Mouse (Mus musculus) kidney, adult 9 months (tissue): ENCODE results near the gene Fzd9.

Source experiments
- DNase-seq: peaks from one replicate; pipeline ENCODE4 v3.0.0; 2022

Gene Fzd9

DNA sequence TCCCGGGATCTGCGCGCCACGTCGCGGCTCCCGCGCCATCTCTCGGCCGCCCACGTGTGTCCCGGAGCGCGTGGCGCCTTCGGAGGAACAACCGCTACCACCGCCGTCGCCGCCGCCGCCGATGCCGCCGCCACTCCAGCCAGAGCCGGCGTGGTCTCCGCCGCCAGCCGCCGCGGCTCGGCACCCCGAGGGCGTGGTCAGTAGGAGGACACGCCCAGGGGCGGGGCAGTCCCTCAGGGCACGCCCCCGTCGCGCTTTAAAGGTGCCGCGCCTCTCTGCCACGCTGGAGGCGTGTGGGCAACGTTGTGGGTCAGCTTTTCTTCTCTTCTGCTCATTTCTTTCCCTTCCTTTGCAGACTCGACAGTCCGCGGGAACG, at the start of gene Fzd9:
Fzd9 (minus strand) TSS at position 152 of the 376 bp plus-strand sequence.
- DNase-seq, result peak; percentile 80

DNA sequence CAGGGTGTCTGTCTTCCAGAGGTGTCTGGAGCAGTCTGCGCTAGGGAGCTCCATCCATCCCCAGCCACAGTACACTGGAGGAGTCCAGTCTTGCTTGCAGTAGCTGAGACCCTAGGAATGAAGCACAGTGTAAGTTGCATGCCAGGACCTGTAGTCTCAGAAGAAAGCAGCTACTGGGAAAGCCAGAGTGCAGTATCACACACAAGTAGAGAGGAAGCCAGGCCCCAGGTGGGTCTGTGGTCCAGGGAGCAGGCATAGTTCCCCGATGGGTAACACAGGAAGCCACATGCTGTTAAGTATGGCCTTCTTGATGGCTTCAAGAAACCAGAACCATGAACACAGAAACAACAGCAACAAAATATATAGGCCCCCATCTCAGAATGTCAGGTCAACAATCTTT, 41.0 kb upstream of the Fzd9 start:
- DNase-seq, result no peak

DNA sequence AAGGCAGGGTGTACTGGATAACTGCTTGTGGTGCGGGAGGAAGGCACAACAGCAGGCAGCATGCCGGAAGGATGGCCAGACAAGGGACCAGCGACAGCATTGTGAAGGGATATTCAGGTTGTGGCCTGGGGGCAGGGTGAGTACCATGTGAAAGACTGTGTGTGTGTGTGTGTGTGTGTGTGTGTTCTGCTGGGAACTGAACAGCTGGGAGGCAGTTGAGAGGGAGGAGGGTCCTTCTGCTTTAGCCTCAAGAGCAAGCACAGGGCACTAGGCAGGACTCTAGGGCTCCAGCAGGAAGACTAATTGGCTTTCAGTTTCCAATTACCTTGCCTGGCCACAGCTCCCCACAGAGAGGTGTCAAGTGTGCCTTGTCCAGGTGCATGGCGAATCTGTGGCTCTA, 40.2 kb upstream of the Fzd9 start:
- no peak for DNase-seq

DNA sequence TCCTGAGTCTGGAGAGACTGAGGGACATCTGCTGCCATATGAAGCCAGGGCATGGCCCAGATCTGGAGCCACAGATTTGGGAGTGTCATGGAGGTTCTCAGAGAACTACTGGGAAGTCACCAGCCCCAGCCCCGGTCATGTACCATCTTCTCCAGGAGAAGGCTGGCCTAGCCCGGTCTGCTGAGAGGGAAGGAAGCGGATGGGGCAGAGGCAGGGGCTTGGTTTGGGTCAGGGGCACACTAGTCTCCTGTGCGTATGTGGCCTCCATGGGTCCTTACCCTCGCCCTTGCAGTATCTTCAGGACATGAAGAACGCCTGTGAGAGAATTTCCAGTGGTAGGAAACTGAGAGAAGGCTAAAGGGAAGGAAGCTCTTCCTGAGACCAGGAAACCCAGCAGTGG, 39.7 kb upstream of the Fzd9 start:
- DNase-seq, result no peak

DNA sequence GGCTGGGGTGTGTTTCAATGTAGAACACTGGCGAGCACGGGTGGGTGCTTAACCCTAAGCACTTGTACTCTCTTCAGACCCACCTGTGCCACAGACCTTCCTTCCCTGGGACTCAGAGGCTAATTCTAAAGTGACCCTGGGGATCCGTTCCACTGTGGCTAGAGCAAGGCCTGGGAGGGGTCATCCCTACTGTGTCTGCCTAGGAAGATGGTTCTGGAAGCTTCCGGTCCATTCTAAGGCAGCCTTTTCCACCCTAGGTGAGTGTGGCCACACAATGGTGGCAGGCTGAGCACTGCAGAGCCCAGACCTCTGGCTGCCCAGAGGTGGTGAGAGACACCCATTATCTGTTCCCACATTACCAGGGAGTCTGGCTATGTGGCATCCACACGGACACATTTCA, 35.9 kb upstream of the Fzd9 start:
- DNase-seq, result no peak

DNA sequence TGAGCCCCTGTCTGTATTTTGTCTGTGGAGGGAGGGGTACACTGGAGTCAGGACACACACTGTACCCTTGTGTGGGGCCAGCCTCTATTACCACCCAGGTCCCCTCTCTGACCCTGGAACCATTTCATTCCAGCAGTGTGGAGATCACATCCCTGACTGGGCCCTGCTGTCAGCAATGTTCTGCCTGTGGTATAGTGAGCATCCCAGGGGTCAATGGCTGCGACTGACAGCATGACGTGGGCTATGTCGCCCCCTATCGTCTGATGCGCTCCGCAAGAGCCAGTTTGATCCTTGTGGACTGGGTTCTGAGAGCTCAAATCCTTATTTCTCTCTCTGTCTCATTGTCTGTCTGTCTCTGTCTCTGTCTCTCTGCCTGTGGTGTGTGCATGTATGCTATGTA, 35.2 kb upstream of the Fzd9 start:
- DNase-seq, result peak; percentile 77

DNA sequence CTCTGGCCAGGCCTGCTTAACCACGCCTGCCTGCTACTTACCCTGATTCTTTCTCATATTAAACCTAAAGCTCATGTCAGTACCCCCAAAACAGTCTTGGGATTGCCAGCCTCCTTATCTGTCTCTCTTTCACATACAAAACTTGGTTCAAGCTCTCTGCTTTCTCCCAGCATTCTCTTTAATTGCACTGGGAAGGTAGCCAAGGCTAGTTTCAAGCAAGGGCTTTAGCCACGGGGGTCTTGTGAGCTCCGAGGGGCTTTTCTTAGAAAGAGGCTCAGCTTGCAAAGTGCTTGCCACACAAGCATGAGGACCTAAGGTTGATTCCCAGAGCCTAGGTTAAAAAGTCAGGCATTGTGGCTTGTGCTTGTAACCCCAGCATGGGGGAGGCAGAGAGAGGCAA, 34.2 kb upstream of the Fzd9 start:
- no peak for DNase-seq

DNA sequence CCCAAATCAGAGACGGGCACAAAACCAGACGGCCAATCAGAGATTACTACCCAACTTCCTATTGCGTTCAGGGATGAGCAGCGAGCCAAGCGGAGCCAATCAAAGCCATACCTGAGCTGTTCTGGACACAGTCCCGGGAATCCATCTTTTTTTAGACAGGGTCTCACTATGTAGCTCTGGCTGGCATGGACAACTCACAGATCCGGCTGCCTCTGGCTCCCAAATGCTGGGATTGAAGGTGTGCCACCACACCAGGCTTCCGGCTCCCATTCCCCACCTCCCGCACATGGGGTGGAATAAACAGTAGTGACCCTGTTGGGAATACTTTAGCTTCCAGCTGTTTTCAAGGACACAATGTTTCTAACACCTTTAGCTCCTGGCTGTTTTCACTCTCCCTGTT, 29.2 kb upstream of the Fzd9 start:
- no peak for DNase-seq

DNA sequence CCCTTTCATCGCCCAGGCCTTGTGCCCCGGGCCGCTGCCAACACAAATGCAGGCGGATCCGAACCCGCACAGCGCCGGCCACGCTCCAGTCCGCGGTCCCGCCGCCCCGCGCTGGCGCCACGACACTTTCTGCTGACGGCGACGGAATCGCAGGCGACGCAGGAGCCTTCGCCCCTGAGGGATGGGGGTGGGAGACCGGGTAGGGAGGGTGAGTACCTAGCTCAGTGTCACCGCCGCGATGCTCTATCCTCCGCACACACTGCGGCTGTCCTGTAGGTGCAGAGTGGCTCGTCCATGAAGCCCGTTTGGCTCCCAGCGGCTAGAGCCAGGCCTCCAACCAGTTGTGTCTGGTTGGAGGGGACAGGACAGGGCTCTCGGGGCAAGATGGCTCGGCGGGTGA, 25.6 kb upstream of the Fzd9 start:
- DNase-seq, result no peak

DNA sequence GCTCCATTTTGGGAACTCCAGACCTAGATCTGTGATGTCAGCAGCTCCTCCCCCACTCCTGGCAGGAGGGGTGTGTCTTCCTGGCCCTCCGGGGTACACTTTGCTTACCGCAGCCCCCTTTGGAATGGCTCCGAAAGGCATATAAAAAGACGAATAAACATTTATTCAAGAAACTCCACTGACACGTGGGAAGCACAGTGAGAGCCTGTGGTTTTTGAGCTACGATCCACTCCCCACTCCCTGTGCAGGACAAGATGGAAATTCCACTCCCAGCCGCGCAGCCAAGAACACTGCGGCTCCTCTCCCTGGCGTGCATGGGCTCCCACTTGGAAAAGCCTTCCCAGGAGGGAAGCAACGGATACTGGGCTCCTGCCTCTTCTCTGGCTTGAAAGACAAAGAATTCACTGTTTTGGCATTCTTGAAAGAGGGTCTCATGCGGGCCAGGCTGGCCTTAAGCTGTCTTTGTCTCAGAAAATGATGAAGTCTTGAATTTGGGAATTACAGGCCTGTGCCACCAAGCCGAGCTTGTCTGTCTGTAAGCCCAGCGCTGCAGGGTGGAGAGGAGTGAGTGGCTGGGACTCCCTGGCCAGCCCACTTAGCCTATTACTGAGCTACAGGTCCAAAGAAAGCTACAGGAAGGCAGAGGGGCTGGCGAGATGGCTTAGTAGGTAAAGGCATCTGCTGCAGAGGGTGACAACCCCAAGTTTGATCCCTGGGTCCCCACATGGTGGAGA, 23.8 kb upstream of the Fzd9 start:
- DNase-seq, result no peak

DNA sequence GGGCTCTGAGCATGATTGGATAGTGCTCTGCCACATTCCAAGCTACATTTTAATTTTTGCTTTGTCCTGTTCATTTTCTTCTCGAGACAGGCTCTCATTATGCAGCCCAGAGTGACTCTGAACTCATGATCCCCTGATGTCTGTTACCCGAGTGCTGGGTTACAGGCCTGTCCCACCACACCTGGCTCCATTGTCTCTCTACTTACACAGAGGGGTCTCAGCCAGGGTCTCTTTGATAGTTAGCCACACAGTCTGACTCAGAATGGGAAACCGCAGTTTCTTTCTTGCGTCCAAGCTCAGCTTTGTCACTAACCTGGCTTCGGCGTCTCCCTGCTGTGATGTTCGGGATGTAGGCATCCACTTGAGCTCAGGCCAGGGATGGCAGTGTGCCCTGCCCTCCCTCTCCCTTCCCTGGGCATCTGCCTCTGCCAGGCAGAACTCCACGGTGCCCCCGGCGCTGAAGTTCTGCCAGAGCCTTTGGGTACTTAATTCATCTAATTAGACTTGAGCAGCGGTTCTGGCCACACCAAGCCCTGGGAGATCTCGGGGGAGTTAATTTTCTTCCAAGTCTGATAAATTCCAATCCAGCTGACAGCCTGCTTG, 20.6 kb upstream of the Fzd9 start:
- DNase-seq, result no peak

DNA sequence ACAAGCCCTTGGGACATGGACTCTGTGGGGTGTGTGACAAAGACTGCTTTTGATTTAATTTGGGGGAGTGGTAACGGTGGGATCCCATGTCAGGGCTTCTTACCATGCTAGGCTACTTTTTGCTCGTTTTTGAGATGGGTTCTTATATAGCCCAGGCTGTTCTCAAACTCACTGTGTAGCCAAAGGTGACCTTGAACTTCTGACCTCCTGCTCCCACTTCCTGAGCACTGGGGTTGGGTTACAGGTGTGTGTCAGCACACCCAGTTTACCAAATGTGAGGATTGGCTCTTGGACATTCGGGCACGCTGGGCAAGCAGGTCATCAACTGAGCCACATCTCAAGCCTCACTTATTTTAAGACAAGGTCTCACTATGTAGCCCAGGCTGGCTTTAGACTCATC, 19.3 kb upstream of the Fzd9 start:
- no peak for DNase-seq

DNA sequence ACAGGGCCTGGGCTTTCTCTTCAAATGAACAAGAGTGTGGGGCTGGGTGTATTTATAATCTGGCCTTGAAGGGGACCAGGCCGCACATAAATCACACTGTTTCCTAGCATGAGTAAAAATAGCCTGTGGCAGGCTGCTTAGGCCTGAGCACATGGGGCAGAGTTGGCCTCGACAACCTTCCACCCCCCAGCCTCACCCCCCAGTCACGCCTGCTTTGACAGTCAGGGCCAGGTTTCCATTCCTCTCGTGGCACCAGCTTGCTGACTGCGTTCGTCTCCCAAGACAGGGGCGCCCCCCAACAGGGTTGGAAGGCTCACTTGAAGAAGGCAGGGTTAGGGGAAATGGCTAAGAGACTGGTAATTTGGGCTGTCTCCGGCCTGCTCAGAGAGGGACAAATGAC, 18.4 kb upstream of the Fzd9 start:
- no peak for DNase-seq

DNA sequence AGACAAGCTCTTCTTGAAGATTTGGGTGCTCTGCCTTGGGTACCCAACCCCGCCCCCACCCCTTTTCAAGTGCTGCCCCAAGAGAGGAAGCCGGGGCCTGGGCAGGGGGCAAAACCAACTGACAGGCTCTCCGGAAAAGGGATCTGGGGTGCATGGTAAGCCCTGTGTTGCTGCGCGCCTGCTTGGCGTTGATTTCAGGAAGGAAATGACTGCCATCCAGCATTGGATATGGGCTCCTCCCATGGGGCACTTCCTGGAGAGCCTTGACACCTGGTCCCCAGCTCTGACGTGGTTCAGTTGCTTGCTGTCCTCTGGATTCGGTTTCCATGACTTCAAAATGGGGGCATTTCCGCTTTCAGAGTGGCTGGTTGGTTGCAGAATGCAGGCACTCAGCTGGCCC, 13.5 kb upstream of the Fzd9 start:
- no peak for DNase-seq

DNA sequence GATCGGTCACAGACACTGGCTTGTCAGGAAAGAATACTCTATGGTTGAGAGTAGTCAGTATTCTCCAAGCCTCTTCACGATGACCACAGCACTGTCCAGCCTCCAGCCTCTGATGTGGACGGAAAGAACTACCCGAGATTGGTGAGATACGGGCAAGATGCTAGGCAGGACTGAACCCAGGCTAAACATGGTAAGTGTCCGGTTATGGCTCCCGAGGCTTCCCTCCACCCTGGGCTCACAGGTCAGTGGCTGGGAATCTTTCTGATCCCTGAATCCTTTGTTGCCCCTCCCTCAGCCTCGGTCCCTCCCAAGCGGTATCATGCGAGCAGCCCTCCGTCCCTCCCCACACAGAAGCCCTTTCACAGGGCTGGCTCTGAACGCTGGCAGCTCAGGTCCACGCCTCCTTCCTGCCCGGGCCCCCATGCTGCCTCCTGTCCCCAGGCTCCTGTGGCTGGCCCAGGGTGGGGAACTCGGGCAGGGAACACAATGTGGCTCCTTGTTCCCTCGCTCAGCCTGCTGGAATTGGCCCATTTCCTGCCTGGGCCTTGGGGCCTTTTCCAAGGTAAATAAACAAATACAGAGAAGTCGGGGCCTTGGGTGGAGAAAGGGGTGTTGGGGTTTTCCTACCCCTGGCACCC, 13.0 kb upstream of the Fzd9 start:
- DNase-seq, result peak; percentile 22

DNA sequence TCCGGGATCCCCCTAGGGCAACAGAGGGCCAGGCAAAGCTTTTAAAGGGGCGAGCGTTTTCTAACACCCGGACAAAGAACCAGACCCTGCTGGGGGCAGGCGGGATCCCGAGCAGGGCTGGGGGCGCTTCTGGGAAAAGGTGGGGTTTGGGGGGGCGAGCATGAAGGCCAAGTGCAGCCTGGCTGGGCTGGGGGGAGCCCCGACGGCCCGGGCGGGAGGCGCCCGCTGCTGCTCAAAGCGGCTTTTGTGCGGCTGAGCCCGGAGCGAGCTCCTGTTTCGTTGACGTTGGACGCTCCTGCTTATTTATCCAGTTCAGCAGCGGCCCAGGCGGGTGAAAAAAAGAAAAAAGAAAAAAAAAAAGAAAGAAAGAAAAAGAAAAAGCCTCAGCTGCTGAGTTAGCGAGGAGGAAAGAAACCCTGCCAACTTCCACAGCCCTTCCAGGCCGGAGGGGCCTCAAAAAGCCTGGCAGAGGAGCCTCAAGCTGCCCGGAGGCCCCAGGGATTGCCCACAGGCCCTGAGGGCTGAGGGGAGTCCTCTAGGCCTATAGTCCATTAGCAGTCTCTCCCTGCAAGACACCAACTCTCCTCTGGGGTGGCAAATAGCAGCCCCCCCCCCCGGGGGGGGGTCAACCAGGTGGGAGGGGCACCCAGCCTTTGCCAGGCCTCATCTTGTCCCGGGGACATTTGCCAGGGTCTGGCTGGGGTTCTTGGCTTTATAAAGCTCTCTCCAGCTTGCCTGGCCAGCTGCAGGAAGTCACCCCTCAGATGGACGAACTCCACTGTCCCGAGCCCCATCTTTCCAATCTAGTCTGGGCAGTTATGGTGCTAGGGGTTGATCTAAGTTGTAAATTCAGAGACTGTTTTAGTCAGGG, 7.5 kb upstream of the Fzd9 start:
- DNase-seq, result no peak

DNA sequence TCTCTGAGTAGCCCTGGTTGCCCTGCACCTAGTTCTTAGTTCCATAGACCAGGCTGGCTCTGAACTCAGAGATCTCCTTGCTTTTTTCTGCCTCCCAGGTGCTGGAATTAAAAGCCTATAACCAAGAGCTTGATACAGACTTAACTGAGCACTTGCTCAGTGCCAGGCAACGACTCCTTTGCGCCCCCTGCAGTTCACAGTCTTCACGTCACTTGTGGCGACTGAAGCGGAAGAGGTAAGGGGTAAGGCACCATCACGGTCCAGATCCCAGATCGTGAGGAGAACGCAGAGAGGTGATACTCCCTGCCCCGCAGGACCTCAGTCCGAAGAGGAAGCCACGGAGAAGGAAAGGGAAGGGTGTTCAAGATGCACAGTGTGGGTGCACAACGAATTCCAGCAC, 6.5 kb upstream of the Fzd9 start:
- no peak for DNase-seq

DNA sequence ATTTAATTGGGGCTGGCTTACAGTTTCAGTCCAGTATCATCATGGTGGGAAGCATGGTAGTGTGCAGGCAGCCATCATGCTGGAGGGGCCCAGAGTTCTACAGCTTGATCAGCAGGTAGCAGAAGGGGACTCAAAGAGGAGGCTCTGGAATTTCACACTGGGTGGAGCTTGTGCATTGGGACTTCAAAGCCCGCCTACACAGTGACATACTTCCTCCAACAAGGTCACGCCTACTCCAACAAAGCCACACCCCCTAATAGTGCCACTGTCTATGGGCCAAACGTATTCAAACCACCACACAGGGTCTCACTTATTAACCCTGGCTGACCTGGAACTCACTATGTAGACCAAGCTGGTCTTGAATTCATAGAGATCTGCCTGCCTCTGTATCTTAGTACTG, 5.1 kb upstream of the Fzd9 start:
- DNase-seq, result no peak

DNA sequence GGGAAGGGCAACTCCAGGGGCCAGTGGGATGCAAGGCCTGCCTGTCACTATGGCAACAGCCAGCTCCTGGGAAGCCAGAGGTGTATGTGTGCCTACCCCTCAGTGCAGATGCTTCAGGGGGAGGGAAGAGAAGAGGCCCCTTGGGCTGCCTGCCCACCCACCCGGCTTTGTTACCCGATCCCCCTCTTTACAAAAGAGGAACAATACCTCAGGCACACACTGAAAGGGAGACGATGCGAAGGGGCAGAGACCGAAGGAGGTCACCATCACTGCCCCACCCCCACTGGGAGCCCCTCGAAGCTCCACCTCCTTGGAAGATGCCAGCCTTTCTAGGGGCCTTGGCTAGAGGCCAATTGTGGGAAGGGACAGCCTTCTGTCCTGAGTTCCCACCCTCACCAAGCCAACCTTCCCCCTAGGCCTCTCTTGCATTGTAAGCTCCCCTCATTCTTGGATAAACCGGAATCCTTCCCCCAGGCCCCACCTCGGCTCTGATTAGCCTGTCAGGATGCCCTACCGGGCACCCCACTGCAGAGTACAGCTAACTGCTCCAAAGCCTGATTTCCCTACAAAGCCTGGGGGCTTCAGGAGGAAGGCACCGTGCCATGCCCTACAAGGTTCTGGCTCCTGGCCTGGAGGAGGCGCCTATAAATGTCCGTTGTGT, 2.8 kb upstream of the Fzd9 start:
- DNase-seq, result no peak

DNA sequence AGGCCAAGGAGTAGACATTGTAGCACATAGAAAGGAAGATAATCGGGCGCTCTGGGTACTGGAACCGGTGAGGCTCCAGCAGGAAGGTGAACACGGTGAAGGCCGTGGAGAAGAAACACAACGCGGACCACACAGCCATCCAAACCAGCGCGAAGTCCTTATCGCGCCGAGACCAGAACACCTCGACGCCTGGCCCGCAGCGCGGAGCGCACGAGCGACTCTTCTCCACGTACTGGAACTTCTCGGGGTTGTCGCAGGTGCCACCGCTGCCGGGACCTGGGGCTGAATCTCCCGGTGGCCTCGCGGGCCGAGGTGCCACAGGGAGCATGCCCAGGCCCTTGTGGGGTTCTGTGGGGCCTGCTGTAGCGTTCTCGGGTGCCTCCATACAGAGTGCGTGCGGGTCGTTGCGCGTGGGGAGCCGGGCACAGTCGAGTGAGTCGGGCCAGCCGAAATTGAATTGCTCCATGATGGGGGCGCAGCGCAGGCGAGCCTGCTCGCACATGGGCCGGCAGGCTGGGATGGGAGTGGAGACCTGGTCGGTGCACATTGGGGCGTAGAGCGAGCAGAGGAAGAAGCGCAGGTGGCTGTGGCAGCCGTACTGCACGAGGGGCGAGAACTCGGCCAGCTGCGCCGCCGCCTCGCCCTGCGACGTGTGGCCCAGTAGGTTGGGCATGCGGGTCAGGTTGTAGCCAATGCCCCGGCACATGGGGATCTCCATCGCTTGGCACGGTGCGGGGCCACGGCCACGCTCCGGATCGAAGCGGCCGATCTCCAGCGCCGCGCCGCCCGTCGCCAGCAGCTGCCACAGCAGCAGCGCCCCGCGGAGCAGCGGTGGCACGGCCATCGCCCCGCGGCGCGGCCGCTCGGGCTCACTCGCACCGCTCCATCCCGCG, 598 bp downstream of the Fzd9 start:
- no peak for DNase-seq

DNA sequence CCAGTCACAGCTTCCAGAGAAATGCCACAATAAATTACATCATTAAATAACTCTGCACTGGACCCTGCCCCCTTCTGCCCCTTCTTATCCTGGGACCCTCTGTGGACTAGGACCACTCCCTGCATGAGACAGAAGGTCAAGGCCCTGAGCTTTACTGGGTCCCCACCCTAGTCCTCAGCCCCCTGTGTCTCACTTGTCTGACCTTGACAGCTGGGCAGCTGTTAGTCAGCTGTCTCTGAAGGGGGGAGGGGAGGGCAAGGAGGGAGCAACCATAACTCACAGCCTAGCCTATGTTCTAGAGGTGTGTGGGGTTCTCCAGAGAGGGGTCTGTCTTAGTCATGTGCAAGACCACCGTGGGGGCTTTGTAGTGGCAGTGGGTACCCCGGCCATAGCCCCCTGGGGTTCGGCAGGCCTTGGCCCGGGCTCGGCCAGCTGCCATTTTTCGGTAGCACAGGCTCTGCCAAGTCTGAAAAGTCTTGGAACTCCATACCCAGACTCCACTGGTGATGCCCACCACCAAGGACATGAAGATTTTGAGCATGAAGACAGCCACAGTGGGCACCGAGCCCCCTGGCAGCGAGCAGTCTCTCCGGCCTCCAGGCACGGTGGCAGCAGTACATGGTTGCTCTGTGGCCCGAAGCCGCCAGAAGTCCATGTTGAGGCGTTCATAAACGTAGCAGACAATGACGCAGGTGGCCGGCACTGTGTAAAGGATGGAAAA, 1.9 kb downstream of the Fzd9 start:
- no peak for DNase-seq
